Mouse (Mus musculus) layer of hippocampus, adult 8-10 months (tissue): ENCODE results near the gene Cnga3. TPM values are rescaled to one million over a fixed set of nuclear protein-coding genes. Genes with fewer than 3 reads are reported as not detected.

Experiments used
- DNase-seq, 2 experiments: peaks; one replicate each; pipeline ENCODE4 v3.0.0; 2022; ENCODE audit warnings: low spot score in 2 of 2
- total RNA-seq, 4 experiments: library from RNA; stranded (reverse); gene quantifications; 2 replicates each; pipeline ENCODE4 v1.2.4; 2022

The Cnga3 gene
- total RNA-seq, 4 experiments from 2014 or later: 0.33 to 0.55 (median 0.50) TPM

DNA sequence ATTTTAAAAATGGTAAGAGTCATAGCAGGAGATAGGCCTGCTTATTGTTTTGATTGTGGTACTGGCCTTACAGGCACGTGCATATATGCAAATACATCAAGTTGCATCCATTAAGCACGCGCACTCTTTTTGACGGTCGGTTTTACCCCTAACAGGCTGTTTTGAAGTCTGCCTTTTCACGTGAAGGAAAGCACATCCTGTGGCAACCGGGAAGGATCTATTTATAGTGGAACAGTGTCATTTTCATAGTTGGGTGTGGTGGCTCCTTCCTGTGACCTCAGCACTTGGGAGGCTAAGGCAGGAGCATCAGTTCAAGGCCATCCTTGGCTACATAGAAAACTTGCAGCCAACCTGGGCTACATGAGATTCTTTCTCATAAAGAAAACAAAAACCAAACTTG, 72.3 kb downstream of the Cnga3 start:
- no peak for DNase-seq

DNA sequence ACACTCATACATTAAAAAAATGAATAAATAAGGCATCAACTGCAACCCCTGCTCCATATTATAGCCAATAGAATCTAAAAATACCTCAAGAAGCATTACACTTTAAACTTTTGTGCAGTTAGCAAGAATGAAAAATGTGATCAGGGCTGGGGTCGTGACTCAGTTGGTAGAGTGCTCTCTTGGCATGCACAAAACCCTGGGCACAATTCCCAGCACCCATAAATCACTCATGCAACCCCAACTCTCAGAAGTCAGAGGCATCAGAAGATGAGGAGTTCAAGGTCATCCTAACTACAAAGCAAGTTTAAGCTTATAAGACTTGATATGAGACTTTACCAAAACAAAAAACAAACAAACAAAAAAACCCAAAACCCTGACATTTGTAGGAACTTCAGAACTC, 73.5 kb downstream of the Cnga3 start:
- no peak for DNase-seq

DNA sequence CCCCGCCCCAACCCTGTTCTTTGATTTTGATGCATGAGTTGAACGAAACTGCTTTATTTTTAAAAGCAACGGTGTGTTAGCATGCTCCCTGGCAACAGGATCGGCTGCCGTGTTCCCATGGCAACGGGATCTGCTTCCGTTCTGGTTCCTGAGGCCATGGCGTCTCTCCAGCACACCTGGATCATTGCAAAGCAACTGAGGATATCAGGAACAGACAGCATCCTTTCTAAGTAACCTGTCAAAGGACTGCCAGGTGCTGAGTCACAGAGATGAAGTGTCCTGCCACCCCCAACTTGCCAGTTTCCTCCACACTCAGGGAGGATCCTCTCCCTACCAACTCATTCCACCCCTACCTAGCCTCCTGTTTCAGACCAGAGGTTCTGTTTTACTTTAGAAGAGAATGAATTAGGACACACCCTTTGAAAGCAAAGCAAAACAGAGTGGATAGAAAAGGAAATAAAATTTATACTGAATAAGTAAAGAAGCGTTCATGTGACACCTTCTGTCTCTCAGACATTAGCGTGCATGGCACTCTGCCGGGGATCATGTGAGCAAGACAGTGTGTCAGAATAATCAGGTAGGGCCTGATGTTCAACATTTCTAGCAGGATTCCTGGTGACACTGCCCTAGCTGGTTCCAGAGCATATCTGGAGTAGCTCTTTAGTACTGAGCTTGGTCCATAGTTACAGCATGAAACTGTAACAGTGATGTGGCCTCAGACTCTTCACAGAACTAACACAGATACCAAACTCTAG, 74.1 kb downstream of the Cnga3 start:
- DNase-seq: peak; percentile 46 to 69

DNA sequence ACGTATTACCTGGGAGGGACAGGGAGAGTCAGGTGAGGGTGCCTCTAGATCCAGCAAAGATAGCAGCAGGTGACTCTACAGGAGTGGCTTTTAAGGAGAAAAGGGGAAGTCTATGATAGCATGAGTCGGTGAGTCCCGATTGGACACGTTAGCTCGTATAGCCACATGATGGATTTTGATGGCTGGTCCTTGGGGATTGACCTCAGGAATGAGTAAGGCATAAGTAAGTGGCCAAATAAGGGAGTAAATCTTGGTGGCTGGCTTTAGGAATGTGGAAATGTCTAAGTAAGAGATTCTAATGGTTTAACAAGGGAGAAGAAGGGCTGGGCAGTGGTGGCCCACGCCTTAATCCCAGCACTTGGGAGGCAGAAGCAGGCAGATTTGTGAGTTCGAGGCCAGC, 74.7 kb downstream of the Cnga3 start:
- no peak for DNase-seq

DNA sequence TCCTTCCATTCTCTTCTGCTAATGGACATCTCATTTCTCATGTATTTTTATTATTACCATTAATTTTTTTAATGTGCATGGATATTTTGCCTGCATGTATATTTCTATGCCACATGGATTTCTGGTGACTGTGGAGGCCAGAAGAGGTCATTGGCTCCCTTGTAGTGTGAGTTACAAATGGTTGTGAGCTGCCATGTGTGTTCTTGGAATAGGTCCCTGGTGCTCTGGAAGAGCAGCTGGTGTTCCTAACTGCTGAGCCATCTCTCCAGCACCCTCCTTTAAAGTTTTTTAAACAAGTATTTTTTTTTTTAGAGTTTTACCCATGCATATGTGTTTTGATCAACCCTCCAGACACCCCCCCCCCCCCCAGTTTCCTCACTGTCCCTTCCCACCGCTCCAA, 82.2 kb downstream of the Cnga3 start:
- DNase-seq: no peak

DNA sequence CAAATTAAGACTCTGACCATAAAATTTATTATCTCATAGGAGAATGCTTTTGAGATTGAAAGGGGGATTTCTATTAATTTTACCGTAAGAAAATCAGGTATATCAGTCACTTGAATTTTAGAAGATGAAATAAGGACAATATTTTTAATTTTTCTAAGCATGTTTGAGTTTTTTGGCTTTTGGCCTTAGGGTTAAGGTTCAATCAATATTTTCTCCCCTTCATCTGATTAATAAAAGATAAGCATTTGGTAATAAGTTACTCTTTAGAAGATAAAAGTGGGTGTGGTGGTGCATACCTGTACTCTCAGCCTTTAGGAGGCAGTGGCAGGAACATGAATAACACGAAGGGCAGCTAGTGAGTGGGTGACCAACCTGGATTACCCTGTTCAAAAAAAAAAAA, 84.7 kb downstream of the Cnga3 start:
- no peak for DNase-seq

GRCm38 (mm10) chr1:37299540-37300491, 85.6 kb downstream of the Cnga3 start, which contains the start of gene Inpp4a:
Inpp4a (plus strand) TSS chr1:37299865.
- peak; percentile 85 to 86 for DNase-seq

DNA sequence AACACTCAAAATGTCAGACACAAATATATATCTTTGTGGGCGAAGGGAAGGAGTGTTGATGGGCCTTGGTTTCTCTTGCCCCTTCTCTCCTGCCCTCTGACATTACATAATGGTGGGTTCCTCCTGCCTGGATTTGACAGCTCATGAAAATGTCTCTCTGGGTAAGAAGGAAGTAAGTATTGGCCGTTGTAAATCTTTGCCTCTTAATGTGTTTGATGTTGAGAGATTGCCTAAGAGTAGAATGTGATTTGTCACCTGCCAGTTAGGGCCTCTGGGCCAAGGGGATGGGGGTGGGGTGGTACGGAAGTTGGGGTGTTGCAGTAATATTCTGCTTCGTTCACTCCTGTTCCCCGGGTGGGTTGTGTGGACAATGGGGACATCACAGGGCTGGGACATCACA, 86.4 kb downstream of the Cnga3 start:
- peak in 1 of 2 experiments; percentile 26 for DNase-seq

DNA sequence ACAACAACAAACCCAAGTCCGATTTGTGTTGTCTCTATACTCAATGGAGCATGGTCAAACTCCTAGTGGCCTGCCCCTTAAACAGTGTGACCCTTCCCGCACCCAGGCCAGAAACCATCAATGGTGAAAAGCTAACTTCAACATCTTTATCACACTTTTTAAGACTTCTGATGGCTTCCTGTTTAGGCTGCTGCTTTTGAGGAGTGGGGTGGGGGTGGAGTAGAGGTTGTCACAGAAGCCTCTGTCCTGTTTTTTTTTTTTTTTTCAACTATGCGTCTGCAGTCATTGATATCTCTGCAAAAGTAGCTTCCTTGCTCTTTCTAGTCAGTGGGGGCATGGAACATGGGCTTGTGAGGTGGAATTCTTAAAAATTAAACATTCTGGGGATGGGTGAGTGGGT, 88.6 kb downstream of the Cnga3 start:
- DNase-seq: no peak

DNA sequence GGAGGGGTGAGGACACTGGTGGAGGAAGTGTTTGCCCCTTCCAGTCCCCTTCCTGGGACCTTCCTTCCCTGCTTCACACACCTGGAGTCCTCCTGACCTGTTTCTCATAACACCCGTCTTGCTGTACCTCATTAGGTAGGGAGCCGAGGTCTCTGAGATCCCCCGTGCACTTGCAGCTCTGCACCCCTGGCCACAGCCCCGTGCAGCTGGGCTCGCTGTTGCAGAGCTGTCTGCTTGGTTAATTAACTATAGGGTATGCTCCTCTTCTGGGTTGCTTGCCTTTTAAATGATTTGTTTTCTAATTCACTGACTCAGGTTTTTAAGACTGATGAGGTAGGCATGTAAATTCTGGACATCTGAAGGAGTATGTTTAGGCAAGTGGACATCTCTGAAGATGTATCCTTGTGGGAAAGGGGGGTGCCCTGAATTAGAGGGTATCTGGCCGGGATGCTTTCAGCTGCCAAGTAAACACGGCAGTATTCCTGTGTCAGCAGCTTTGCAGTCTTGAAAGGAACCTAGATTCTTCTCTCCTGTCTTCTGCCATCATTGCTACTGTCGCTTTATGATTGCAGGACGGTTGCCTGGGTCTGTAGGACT, 91.6 kb downstream of the Cnga3 start:
- no peak for DNase-seq

DNA sequence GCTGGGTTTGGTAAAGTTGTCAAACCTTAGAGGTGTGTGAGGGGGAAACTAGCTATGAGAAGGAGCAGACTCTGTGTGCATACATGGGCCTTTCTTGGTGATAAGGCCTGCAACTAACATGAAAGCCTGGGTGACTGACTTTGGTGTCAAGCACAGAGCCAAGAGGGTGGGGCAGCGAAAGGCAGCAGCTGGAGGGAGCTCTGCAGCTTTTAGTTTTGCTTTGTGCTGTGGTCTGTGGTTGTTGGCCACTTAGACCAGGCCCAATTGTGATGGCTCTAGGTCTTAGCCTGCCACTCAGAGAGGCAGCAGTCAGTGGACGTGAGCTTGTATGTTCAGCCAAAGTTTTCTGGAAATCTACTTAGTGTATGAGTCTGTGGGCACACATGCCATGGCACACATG, 93.4 kb downstream of the Cnga3 start:
- DNase-seq: no peak

GRCm38 (mm10) chr1:37308021-37308742, 93.9 kb downstream of the Cnga3 start:
- no peak for DNase-seq

- DNase-seq: no peak
Observed at GRCm38 (mm10) chr1:37308743-37309100, 94.5 kb downstream of the Cnga3 start.

GRCm38 (mm10) chr1:37309939-37310515, 95.8 kb downstream of the Cnga3 start:
- DNase-seq: no peak

Other genes starting within 250 kb of the Cnga3 start
- 10 to 100 TPM; 14.7 to 18.5 (median 17.7) TPM for gene Vwa3b, start 187.8 kb upstream of the Cnga3 start, total RNA-seq
- 100 to 1,000 TPM; 157 to 181 (median 168) TPM for gene Inpp4a, start 85.4 kb downstream of the Cnga3 start, total RNA-seq
- 10 to 100 TPM; 61.1 to 67.4 (median 63.8) TPM for gene Coa5, start 215.7 kb downstream of the Cnga3 start, total RNA-seq
- 10 to 100 TPM; 50.1 to 60.1 (median 56.9) TPM for gene Unc50, start 215.7 kb downstream of the Cnga3 start, total RNA-seq